Mouse (Mus musculus) MEL (cell line): ENCODE results near the gene Eva1a.

Experiments used
- CHD1 ChIP-seq: IDR thresholded peaks from 2 replicates; pipeline ENCODE4 v1.6.1; 2012; ENCODE audit warnings: low read depth, mild to moderate bottlenecking, inconsistent platforms, low read length, improper control_type of control experiment
- CHD2 ChIP-seq: IDR thresholded peaks from 2 replicates; pipeline ENCODE4 v1.6.1; 2011; ENCODE audit warnings: low read length, improper control_type of control experiment
- CTCF ChIP-seq, 3 experiments: IDR thresholded peaks in 2 of 3; conservative IDR thresholded peaks in 1 of 3; 2 replicates each; pipeline ENCODE4 v1.5.1; 2011 to 2012; ENCODE audit warnings: low read length in 3 of 3, low read depth in 2 of 3, mild to moderate bottlenecking in 2 of 3, improper control_type of control experiment in 1 of 3, inconsistent platforms in 1 of 3, mixed read lengths in 1 of 3, moderate library complexity in 1 of 3; ENCODE audit not compliant: control insufficient read depth in 1 of 3, insufficient read depth in 1 of 3, poor library complexity in 1 of 3, severe bottlenecking in 1 of 3
- ELF1 ChIP-seq: IDR thresholded peaks from 2 replicates; pipeline ENCODE4 v1.6.1; 2014; ENCODE audit warnings: low read depth, mild to moderate bottlenecking, inconsistent platforms, low read length, improper control_type of control experiment, moderate library complexity
- EP300 ChIP-seq, 2 experiments: IDR thresholded peaks; 2 replicates each; pipeline ENCODE4 v1.6.1; 2011; ENCODE audit warnings: improper control_type of control experiment in 2 of 2, low read length in 2 of 2, low read depth in 1 of 2, mild to moderate bottlenecking in 1 of 2
- GATA1 ChIP-seq: IDR thresholded peaks from 2 replicates; pipeline ENCODE4 v1.6.1; 2011; ENCODE audit warnings: low read depth, low read length, improper control_type of control experiment
- POLR2A ChIP-seq, 2 experiments: IDR thresholded peaks; 2 replicates each; pipeline ENCODE4 v1.6.1; 2011 to 2012; ENCODE audit warnings: low read length in 2 of 2, mild to moderate bottlenecking in 2 of 2, control low read depth in 1 of 2, improper control_type of control experiment in 1 of 2, low read depth in 1 of 2, moderate library complexity in 1 of 2; ENCODE audit not compliant: control insufficient read depth in 1 of 2, insufficient read depth in 1 of 2, poor library complexity in 1 of 2
- POLR2AphosphoS2 ChIP-seq: IDR thresholded peaks from 2 replicates; pipeline ENCODE4 v1.6.1; 2011; ENCODE audit warnings: low read length, improper control_type of control experiment
- TCF12 ChIP-seq: IDR thresholded peaks from 2 replicates; pipeline ENCODE4 v1.6.1; 2014; ENCODE audit warnings: low read depth, mild to moderate bottlenecking, inconsistent platforms, low read length, improper control_type of control experiment, moderate library complexity
- ZC3H11A ChIP-seq: IDR thresholded peaks from 2 replicates; pipeline ENCODE4 v1.6.1; 2012; ENCODE audit warnings: low read depth, mild to moderate bottlenecking, inconsistent platforms, low read length, improper control_type of control experiment
- ZNF384 ChIP-seq: IDR thresholded peaks from 2 replicates; pipeline ENCODE4 v1.6.1; 2012; ENCODE audit warnings: low read depth, mild to moderate bottlenecking, inconsistent platforms, low read length, improper control_type of control experiment

DNA sequence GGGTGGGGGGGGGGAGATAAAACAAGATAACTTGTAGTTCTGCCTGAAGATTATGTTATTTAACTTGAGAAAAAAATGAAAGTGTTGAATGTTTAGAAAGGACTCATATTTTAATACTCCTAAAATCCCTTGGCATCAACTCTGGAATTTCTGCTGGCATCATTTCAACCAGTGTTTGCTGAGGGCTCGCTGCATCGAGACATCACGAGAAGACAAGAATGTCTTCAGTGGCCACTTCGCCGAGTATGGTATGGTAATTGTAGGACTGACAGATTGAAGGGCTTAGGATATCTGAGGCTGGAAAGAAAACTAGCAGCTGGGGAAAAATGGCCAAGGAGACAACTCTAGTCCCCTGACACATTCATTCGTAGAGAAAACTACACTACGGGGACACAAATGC lies 69.6 kb downstream of the Eva1a start:
- TF ChIP-seq POLR2A (IDR thresholded peaks at IDR 0.05; ENCODE audit: control insufficient read depth in 1 of 2, insufficient read depth in 1 of 2, low read depth in 1 of 2, low read length in 2 of 2, poor library complexity in 1 of 2) (no peak), ZNF384 (no peak), GATA1 (no peak), ZC3H11A (no peak), TCF12 (no peak), CTCF (IDR thresholded peaks at IDR 0.05 in 2 of 3, conservative IDR thresholded peaks at IDR 0.05 in 1 of 3; ENCODE audit: control insufficient read depth in 1 of 3, insufficient read depth in 1 of 3, low read depth in 2 of 3, low read length in 3 of 3, poor library complexity in 1 of 3, severe bottlenecking in 1 of 3) (no peak), CHD2 (no peak), CHD1 (no peak), ELF1 (no peak), POLR2AphosphoS2 (no peak), EP300 (IDR thresholded peaks at IDR 0.05; ENCODE audit: low read depth in 1 of 2, low read length in 2 of 2) (no peak)
